Mouse (Mus musculus) brain, embryonic 14.5 days (tissue): ENCODE measurements at regions not wholly inside any gene's neighbourhood (a gene's known extent, or its start where the extent isn't known, plus 50 kb on each side); places are given as distances from the start of the nearest gene placed in this dataset.

Experiments
- DNase-seq: peaks from one replicate; pipeline ENCODE4 v3.0.0-alpha.2; 2011; ENCODE audit warnings: low read depth
- CTCF ChIP-seq: fragments of 200-500 bp; IDR thresholded peaks from 2 replicates; pipeline ENCODE4 v1.5.1; 2012; ENCODE audit warnings: inconsistent platforms, mild to moderate bottlenecking, moderate library complexity, borderline replicate concordance; ENCODE audit not compliant: insufficient read depth, insufficient read length; ENCODE audit errors: extremely low read depth
- POLR2A ChIP-seq: fragments of 200-500 bp; IDR thresholded peaks from 2 replicates; pipeline ENCODE4 v1.6.1; 2012; ENCODE audit warnings: mild to moderate bottlenecking, inconsistent platforms, borderline replicate concordance; ENCODE audit not compliant: poor library complexity, insufficient read depth, insufficient read length, severe bottlenecking; ENCODE audit errors: extremely low read depth

DNA sequence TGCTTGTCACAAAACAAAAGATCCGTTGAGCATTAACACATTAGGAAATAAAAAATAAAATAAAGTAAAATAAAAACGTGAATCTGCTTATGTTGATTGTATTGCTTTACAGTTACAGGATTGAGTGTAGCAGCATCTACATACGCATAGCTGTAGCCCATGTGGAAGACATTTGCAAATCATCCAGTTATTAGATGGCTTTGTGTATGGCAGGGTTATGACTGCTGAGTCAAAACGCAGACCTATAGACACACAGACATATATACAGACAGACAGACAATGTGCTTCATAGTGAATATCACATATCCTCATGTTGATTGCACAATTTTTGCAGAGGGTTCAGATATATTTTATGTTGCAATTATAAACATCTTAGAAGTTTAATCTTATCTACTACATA, 64.5 kb downstream of the Gm11146 start:
- peak; percentile 58 for DNase-seq
- no peak for TF ChIP-seq POLR2A
- no peak for TF ChIP-seq CTCF

- DNase-seq, result peak; percentile 95
- TF ChIP-seq POLR2A (no peak), CTCF (no peak)
Measured at GRCm38 (mm10) chr16:77536746-77537145, 65.1 kb downstream of the Gm11146 start.

GRCm38 (mm10) chr16:77536314-77536713, 65.6 kb downstream of the Gm11146 start:
- TF ChIP-seq CTCF (no peak), POLR2A (no peak)
- peak; percentile 87 for DNase-seq

GRCm38 (mm10) chr16:77535021-77535420, 66.9 kb downstream of the Gm11146 start:
- DNase-seq, result peak; percentile 82
- peak; percentile 26; the same call in 1 of the 2 replicates for TF ChIP-seq CTCF
- no peak for TF ChIP-seq POLR2A

DNA sequence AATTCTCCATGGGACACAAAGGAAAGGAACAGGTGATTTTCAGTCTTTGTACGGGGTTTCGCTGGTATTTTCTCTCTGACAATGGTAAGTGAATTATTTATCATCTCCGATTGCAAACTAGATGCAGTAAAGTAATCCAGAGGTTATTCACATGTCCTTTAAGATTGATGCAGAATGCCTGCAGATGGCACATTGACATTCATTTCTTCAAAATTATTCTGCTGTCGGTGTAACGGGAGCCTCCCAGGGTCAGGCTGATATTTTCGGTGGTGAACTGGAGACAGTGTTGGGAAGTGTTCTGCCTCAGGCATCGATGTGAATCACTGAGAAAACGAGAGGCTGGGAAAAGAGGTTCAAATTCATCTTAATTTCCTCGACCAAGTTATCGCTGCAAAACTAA, 70.3 kb downstream of the Gm11146 start:
- TF ChIP-seq CTCF, result no peak
- TF ChIP-seq POLR2A, result no peak
- peak; percentile 62 for DNase-seq

DNA sequence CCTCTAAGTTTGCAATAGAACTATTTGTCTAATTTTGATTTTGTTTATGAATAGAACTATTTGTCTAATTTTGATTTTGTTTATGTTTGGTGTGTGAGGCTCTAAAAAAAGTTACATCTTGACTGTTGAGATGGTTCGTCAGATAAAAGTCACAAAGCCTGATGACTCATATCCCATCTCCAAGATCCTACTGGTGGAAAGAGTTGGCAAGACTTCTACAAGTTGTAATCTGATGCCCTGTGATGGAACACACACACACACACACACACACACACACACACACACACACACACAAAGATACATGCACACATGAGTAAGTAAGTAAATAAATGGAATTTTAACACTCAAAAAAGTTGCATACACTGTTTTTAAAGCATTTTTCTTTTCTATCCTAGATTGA, 73.9 kb downstream of the Gm11146 start:
- TF ChIP-seq POLR2A (no peak), CTCF (no peak)
- DNase-seq, result no peak

- no peak for TF ChIP-seq CTCF
- no peak for TF ChIP-seq POLR2A
- DNase-seq, result peak; percentile 58
Measured at GRCm38 (mm10) chr16:77514606-77515005, 87.3 kb downstream of the Gm11146 start.

DNA sequence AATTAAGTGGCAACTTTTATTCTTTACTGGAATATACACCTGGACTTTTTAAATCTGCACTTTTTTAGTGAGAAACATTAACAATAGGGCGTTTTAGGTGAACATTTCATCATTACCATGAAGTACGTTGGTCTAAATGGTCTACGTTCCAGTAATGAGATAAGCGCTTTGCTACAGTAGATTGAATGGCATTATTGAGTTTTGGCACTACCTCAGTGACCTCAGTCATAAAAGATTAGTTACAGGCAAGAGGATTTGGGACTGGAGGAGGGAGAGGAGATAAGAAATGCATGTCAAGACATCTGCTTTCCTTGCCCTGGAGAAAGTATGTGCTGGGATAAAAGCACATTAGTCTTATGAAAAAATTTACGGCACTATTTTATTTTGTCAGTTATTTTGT, 98.3 kb downstream of the Gm11146 start:
- no peak for TF ChIP-seq POLR2A
- no peak for TF ChIP-seq CTCF
- DNase-seq, result peak; percentile 83

- no peak for TF ChIP-seq POLR2A
- no peak for TF ChIP-seq CTCF
- peak; percentile 39 for DNase-seq
Measured at GRCm38 (mm10) chr16:77502916-77503315, 99.0 kb downstream of the Gm11146 start.

DNA sequence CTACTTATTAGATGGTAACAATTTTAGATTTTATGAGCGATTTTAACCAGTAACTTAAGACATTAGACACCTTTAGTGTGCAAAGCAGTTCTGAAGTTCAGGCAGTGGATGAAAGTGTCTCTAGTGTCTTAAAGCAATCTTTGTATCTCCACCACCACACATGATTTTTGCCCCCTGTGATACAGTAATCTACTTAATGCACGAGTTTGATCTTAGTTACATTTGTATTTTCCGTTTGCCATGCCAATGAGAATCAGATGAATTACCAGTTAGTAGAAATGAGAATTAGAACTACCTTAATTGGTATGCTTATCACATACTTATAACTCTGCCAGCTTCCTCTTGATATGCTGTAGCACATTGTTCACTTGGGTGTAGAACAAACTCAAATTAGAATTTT, 99.9 kb downstream of the Gm11146 start:
- peak; percentile 67 for DNase-seq
- no peak for TF ChIP-seq CTCF
- no peak for TF ChIP-seq POLR2A

DNA sequence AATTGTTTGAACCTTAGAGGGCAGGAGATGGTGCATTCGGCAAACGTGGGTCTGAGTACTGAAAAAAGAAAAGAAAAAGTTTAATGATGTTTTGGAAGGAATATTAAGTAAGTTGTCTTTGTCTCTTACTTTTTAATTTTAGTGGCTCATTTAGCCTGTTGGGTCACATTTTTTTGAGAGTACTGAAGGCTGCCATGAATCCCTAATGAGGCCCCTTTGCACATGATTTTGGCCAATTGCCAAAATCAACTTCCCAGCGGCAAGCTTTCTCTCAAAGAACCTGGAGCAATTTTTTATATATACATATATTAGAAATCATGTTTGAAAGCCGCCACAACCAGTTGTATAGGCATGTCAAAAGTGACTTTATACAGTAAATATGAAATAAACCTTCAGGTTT, 100.9 kb downstream of the Gm11146 start:
- TF ChIP-seq CTCF, result no peak
- no peak for TF ChIP-seq POLR2A
- peak; percentile 92 for DNase-seq

GRCm38 (mm10) chr16:77500413-77500812, 101.5 kb downstream of the Gm11146 start:
- TF ChIP-seq CTCF (no peak), POLR2A (no peak)
- peak; percentile 90 for DNase-seq

- TF ChIP-seq POLR2A, result no peak
- DNase-seq, result peak; percentile 98
Measured at GRCm38 (mm10) chr16:77499537-77500301, 102.2 kb downstream of the Gm11146 start.

DNA sequence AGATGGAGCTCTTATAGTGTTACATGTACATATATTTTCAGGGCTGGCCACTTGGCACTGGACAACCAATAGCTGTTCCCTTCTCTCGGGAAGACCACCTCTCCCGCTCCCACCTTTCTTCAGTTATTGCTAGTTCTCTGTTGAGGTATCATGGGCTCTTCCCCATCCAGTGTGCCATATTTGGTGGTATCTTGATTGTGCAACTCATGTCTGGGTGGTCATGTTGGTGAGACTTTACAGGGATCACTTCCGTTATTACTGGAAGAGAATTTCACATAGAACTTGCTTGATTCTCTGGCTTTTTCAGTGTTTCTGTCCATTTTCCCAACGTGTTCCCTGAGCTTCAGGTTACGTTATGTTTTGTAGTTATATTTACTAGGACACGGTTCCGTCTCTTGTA, 106.6 kb downstream of the Gm11146 start:
- no peak for DNase-seq
- no peak for TF ChIP-seq POLR2A

DNA sequence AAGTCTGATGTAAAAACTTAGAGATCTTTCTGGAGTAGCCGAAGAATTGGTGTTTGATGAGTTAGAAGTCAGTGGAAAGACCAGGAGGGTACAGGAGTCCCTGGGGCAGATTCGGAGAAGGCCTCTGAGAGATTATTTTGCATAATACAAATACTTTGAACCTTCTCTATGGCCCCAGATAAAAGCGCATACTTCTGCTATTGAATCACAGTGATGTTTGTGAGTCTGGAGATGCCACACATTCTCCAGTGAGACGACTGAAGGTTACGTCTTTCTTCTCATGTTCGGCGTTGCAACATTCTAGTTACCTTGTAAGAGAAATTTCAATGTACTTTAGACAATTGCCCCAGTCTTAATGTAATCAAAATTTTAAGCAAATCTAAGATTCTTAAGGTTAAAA, 107.9 kb downstream of the Gm11146 start:
- TF ChIP-seq CTCF (no peak), POLR2A (no peak)

DNA sequence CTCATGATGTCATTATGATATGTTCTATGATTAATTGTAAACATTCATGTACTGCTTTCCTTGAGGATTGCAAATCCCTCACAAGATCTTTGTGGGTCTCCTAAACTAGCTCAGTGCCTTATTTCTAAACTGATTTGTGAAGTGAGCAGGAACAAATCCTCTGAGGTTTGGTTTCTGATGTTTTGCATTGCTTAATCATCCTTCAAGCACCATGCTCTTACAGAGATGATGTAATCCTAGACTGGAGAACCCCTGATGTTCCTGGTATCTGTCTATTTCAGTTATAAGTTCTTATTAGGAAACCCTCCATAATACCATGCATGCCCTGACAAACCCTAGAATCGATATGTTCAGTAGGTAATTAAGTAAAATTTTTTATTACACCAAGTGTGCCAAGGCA, 113.7 kb downstream of the Gm11146 start:
- TF ChIP-seq POLR2A (no peak), CTCF (no peak)

More for the DNA sequence above, 107.9 kb downstream of the Gm11146 start:
- DNase-seq, result no peak

More for the DNA sequence above, 113.7 kb downstream of the Gm11146 start:
- no peak for DNase-seq
